ENCODE assay signal across 10 mouse cellular contexts in genomic region chr14:55785195-55785594, GRCm38 (mm10). TPM values are rescaled to one million over a fixed set of nuclear protein-coding genes. Genes with fewer than 3 reads are reported as not detected.
DNase-seq lines count a peak whose midpoint lies in the region; ATAC-seq and TF ChIP-seq lines count a peak whose summit lies in the region.
"Had no signal": no experiment of that assay in that cellular context is flagged by ENCODE, and none has a peak within 500 bp of the region (broad histone marks: within the 10 kb centered on the region; RNA-seq: fewer than 3 reads in every experiment).

No protein-coding gene starts in this region.

- peak; percentile 0 for DNase-seq in heart, adult 9 months (ENCODE audit: low spot score in 2 of 2)
- DNase-seq in heart, postnatal 25 days (ENCODE audit: low spot score), result no peak
- DNase-seq in spleen, postnatal 10 days (ENCODE audit: low spot score in 2 of 2), result peak; percentile 4 to 17
- DNase-seq in spleen, adult 12 weeks (ENCODE audit: low spot score), result no peak
- no peak for DNase-seq in stomach, postnatal 0 days (ENCODE audit: low spot score)
- DNase-seq in cerebellum, postnatal 36 days, result no peak
- no peak for DNase-seq in B cell, adult 2 months
- DNase-seq: adrenal gland, postnatal 25 days had no signal

- TF ChIP-seq POLR2A in embryonic fibroblast, embryonic 13.5 days (IDR thresholded peaks at IDR 0.05; ENCODE audit: low read depth, low read length), result no peak

- H3K9ac ChIP-seq in stomach, postnatal 0 days (ENCODE audit: low read length), result no peak overlapping the region
- H3K9ac ChIP-seq: forebrain, embryonic 13.5 days had no signal

- H3K27me3 ChIP-seq in stomach, postnatal 0 days (ENCODE audit: control insufficient read depth, insufficient read depth, low read length), result no peaks in the 10 kb centered on the region

- peaks cover 2% of the 10 kb centered on the region; the same call in 1 of the 2 replicates for H3K4me1 ChIP-seq in embryonic fibroblast, embryonic 13.5 days (ENCODE audit: control insufficient read depth, insufficient read depth, low read length)
- peaks cover 4% of the 10 kb centered on the region for H3K4me1 ChIP-seq in stomach, postnatal 0 days (replicated peaks; ENCODE audit: control insufficient read depth, insufficient read depth)

- H3K9me3 ChIP-seq in stomach, postnatal 0 days (ENCODE audit: control insufficient read depth, low read length), result no peaks in the 10 kb centered on the region
- H3K9me3 ChIP-seq: forebrain, embryonic 13.5 days had no signal

- no peak for ATAC-seq in stomach, postnatal 0 days (ENCODE audit: low FRiP score, low TSS enrichment)
- ATAC-seq: forebrain, embryonic 13.5 days had no signal

- H3K27ac ChIP-seq in embryonic fibroblast, embryonic 13.5 days (ENCODE audit: insufficient read depth, low read length), result no peak overlapping the region
- no peak overlapping the region for H3K27ac ChIP-seq in stomach, postnatal 0 days (replicated peaks)
- H3K27ac ChIP-seq: forebrain, embryonic 13.5 days had no signal

- H3K4me2 ChIP-seq in stomach, postnatal 0 days (replicated peaks; ENCODE audit: low read depth), result no peak overlapping the region
- H3K4me2 ChIP-seq: forebrain, embryonic 13.5 days had no signal

- intact Hi-C loops in heart, postnatal 25 days (cut with DNase I), result no loop called here

- TF ChIP-seq EP300 in stomach, postnatal 0 days (optimal IDR thresholded peaks at IDR 0.05), result no peak

- TF ChIP-seq CTCF in embryonic fibroblast, embryonic 13.5 days (IDR thresholded peaks at IDR 0.05; ENCODE audit: borderline replicate concordance, insufficient read depth, low read length), result peak; percentile 17; the same call in 1 of the 2 replicates
- TF ChIP-seq CTCF in stomach, postnatal 0 days (IDR thresholded peaks at IDR 0.05; ENCODE audit: low read depth), result peak; percentile 45

- 44% methylated on average over 6 of the region's 6 CpGs for WGBS in stomach, postnatal 0 days

- H3K4me3 ChIP-seq in embryonic fibroblast, embryonic 13.5 days (ENCODE audit: insufficient read depth, low read length), result no peak overlapping the region
- H3K4me3 ChIP-seq in stomach, postnatal 0 days (ENCODE audit: low read depth, low read length), result no peak overlapping the region
- H3K4me3 ChIP-seq: forebrain, embryonic 13.5 days had no signal

- H3K36me3 ChIP-seq in stomach, postnatal 0 days (ENCODE audit: control insufficient read depth, insufficient read depth, low read length), result no peaks in the 10 kb centered on the region

RNA-seq across cellular contexts. Expression of gene Adcy4, which starts 1.3 kb away (rescaled TPM):
- 10 to 100 TPM; 18.2 to 23.8 TPM for total RNA-seq in heart, postnatal 25 days (2021)
- polyA plus RNA-seq in embryonic fibroblast, embryonic 13.5 days (2011; ENCODE audit: insufficient read length, low read depth, missing spikeins), result 8.7 and 18.0 TPM in 2 replicates
- polyA plus RNA-seq in stomach, postnatal 0 days (2015; fragmentation: Nextera tagmentation; extraction: Ambion mirVana), result 2.3 and 2.5 TPM in 2 replicates

RNA-seq across cellular contexts. Expression of gene Ripk3, which starts 3.5 kb away (rescaled TPM):
- total RNA-seq in heart, postnatal 25 days (2021), result 1 to 10 TPM; 2.3 to 3.4 TPM
- 109 and 141 TPM in 2 replicates for polyA plus RNA-seq in embryonic fibroblast, embryonic 13.5 days (2011; ENCODE audit: insufficient read length, low read depth, missing spikeins)
- 8.7 and 13.2 TPM in 2 replicates for polyA plus RNA-seq in stomach, postnatal 0 days (2015; fragmentation: Nextera tagmentation; extraction: Ambion mirVana)

RNA-seq across cellular contexts. Expression of gene Ltb4r1, which starts 19.4 kb away (rescaled TPM):
- under 1 TPM in 1 of 2 experiments, not detected in 1; 0.18 TPM for total RNA-seq in heart, postnatal 25 days (2021)
- polyA plus RNA-seq in embryonic fibroblast, embryonic 13.5 days (2011; ENCODE audit: insufficient read length, low read depth, missing spikeins), result 0.82 and 1.0 TPM in 2 replicates
- 1.8 TPM in 2 replicates for polyA plus RNA-seq in stomach, postnatal 0 days (2015; fragmentation: Nextera tagmentation; extraction: Ambion mirVana)
- total RNA-seq: adrenal gland, postnatal 25 days had no signal
- polyA plus RNA-seq: forebrain, embryonic 13.5 days had no signal

RNA-seq across cellular contexts. Expression of gene Ltb4r2, which starts 24.0 kb away (rescaled TPM):
- under 1 TPM; 0.06 to 0.13 TPM for total RNA-seq in heart, postnatal 25 days (2021)
- 2.0 TPM in 2 replicates for polyA plus RNA-seq in embryonic fibroblast, embryonic 13.5 days (2011; ENCODE audit: insufficient read length, low read depth, missing spikeins)
- 3.2 and 3.8 TPM in 2 replicates for polyA plus RNA-seq in stomach, postnatal 0 days (2015; fragmentation: Nextera tagmentation; extraction: Ambion mirVana)

RNA-seq across cellular contexts. Expression of gene Cideb, which starts 26.9 kb away (rescaled TPM):
- under 1 TPM; 0.56 to 0.83 TPM for total RNA-seq in heart, postnatal 25 days (2021)
- polyA plus RNA-seq in embryonic fibroblast, embryonic 13.5 days (2011; ENCODE audit: insufficient read length, low read depth, missing spikeins), result 0.95 TPM in 1 of 2 replicates, not detected in the other
- polyA plus RNA-seq in stomach, postnatal 0 days (2015; fragmentation: Nextera tagmentation; extraction: Ambion mirVana), result 12.3 and 13.6 TPM in 2 replicates

Comparison
In these comparisons a context has a peak if more than half of its experiments do, and no peak if none do; other contexts are left out.
1. DNase-seq: peak in heart, adult 9 months (2 of 2) and spleen, postnatal 10 days (2 of 2); none in heart, postnatal 25 days (single experiment), spleen, adult 12 weeks (single experiment), stomach, postnatal 0 days (single experiment), cerebellum, postnatal 36 days (0 of 2) and B cell, adult 2 months (0 of 2).